Mouse (Mus musculus): Measurements from ENCODE around the gene Mtmr12.

Gene Mtmr12

GRCm38 (mm10) chr15:12236961-12237360, 32.1 kb downstream of the Mtmr12 start:
- no peak for DNase-seq

- DNase-seq, result no peak
These were observed 32.7 kb downstream of the Mtmr12 start for GRCm38 (mm10) chr15:12237539-12237938.

GRCm38 (mm10) chr15:12238337-12238736, 33.5 kb downstream of the Mtmr12 start:
- no peak for DNase-seq

GRCm38 (mm10) chr15:12240705-12241328, 36.0 kb downstream of the Mtmr12 start:
- DNase-seq, result no peak

DNA sequence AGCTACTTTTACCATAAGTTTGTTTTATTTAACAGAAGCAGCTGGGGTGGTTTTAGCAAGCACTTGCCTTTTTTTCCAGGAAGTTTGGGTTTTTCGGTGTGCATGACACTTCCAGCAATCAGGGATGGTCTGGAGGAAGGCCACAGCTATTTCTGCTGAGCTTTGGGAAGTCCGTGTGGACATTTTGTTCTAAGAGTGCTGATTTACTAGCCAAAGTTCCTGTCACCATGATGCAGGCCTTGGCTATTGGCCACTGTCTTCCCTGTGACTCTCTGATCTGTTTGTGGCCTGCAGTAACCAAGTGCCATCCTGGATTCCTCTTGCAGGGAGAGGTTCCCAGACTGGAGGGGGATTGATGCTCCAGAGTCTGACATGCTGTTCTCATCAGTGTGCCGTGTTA, 39.0 kb downstream of the Mtmr12 start:
- no peak for DNase-seq

- no peak for DNase-seq
These were observed 40.9 kb downstream of the Mtmr12 start for GRCm38 (mm10) chr15:12245580-12246359.

DNA sequence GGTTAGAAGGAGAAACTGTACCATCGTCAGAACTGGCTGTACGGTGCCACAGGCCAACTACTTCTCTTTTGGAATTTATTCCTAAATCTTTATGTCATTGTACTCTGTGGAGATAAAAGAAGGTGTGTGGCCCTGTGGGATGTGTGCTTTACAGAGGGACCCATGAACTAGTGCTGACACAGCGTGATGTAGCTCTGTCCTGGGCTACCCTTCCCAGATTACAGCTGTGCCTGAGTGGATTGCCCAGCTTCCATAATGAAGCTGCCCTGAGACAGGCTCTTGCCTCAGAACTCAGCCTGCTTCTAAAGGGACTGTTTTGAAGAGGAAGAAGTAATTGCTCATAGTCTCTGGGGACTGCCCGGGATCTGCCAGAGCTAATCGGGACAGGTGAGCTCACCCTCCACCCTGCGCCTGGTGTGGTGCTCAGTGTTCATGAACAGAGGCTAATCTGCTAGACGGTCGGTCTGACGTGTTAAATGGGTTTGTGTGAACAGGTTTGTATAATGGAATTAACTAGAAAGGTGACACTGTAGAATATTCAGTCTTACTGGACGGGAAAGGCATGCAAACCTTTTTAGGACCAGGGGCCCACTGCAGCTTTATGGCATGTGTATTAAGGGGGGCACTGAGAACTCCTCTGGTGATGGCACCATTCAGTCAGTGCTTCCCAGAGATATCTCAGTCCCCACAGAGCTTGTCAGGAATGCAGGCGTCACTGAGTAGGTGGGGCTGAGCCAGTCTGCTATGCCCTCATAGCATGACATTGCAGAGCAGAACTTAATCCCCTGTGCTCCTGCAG, 41.7 kb downstream of the Mtmr12 start:
- no peak for DNase-seq

DNA sequence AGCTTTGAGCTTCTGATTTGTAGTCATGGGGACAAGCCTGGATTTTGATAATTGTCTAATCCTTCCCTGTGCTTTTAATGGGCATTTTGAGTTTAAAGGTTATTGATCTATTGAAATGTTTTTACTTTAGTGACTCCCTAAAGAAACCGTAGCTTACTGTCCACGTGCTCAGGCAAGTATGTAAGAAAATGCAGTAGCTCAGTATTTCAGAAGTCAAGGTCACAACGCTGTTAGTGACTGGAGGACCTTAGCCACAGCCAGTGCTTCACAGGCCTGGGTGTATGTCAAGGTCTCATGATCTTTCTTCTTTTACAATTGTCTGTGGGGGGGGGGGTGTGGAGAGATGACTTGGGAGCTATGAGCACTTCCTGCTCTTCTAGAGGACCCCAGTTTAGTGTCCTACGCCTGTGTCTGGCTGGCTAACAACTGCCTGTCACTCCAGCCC, 42.4 kb downstream of the Mtmr12 start:
- DNase-seq, result no peak

GRCm38 (mm10) chr15:12248279-12248678, 43.5 kb downstream of the Mtmr12 start:
- DNase-seq, result no peak

- no peak for DNase-seq
These were observed 45.5 kb downstream of the Mtmr12 start for GRCm38 (mm10) chr15:12250350-12250749.

GRCm38 (mm10) chr15:12251416-12252140, 46.8 kb downstream of the Mtmr12 start:
- no peak for DNase-seq

GRCm38 (mm10) chr15:12252141-12252489, 47.3 kb downstream of the Mtmr12 start:
- DNase-seq, result no peak

GRCm38 (mm10) chr15:12257730-12258494, 53.1 kb downstream of the Mtmr12 start:
- DNase-seq, result no peak

- no peak for DNase-seq
These were observed 58.2 kb downstream of the Mtmr12 start for GRCm38 (mm10) chr15:12263056-12263455.

DNA sequence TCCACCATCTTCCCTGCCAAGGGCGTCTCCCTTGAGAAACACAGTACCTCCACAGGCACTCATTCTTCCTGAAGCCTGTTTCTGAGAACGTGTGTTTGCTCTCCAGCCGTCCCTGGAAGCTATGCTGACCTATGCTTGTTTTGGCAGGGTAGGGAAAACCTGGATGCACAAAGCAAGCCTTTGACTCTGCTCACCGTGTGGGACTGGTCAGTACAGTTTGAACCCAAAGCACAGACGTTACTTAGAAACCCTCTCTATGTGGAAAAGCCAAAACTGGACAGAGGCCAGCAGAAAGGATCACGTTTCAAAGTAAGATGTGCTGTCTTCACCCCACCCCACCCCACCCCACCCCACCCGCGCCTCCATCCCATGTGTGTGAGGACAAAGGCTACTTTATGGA, 61.6 kb downstream of the Mtmr12 start:
- no peak for DNase-seq

- peak; percentile 50 for DNase-seq
These were observed 63.2 kb downstream of the Mtmr12 start for GRCm38 (mm10) chr15:12268021-12268420.

GRCm38 (mm10) chr15:12271340-12271739, 66.5 kb downstream of the Mtmr12 start:
- no peak for DNase-seq

GRCm38 (mm10) chr15:12273325-12274052, 68.7 kb downstream of the Mtmr12 start:
- DNase-seq, result no peak

GRCm38 (mm10) chr15:12274053-12274769, 69.4 kb downstream of the Mtmr12 start:
- DNase-seq, result no peak

GRCm38 (mm10) chr15:12275091-12275623, 70.3 kb downstream of the Mtmr12 start:
- no peak for DNase-seq

DNA sequence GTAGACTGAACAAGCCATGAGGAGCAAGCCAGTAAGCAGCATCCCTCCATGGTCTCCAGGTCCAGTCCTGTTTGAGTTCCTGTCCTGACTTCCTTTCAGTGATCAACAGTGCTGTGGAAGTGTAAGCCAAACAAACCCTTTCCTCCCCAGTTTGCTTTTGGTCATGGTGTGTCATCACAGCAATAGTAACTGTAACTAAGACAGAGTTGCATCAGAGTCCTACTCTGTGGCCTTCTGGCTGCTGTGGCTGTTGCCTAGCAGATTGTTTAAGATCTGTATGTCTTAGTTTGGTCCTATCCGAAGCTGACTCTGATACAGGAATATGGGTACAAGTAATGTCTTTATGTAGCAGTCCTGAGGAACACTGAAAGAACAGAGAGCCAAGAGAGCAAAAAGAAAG, 75.0 kb downstream of the Mtmr12 start:
- DNase-seq, result no peak
